Comparison of ENCODE assay signal across 9 mouse cellular contexts in the genomic region with DNA sequence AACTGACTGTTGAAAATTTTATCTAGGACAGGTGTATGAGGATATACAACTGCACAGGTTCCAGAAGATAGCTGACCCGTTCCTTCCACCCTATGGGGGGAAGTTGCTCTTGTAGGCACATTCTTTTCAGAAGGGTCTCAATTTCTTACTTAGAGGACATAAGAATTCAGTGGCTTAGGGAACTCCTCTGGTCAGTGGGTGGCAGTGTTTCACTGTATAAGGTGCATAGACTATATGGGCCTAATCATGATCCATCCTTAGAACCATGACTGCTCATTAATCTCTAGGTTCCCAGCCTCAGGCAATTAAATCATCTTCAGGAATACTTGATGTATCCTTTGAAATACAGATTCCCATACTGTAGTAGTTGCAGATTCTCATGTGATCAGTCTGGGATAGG. TPM values are rescaled to one million over a fixed set of nuclear protein-coding genes. Genes with fewer than 3 reads are reported as not detected.
DNase-seq lines count a peak whose midpoint lies in the region; ATAC-seq lines count a peak whose summit lies in the region.
"Had no signal": no experiment of that assay in that cellular context is flagged by ENCODE, and none has a peak within 500 bp of the region (broad histone marks: within the 10 kb centered on the region; RNA-seq: fewer than 3 reads in every experiment).

No protein-coding gene starts in this region.

- no peak overlapping the region for H3K27ac ChIP-seq in midbrain, embryonic 11.5 days (ENCODE audit: low read depth, low read length)
- H3K27ac ChIP-seq in midbrain, embryonic 16.5 days (ENCODE audit: low read length) = no peak overlapping the region
- no peak overlapping the region for H3K27ac ChIP-seq in kidney, embryonic 16.5 days (ENCODE audit: low read length)

- no peaks in the 10 kb centered on the region for H3K27me3 ChIP-seq in midbrain, embryonic 11.5 days (ENCODE audit: control insufficient read depth, insufficient read depth, low read length)
- H3K27me3 ChIP-seq in midbrain, embryonic 16.5 days (ENCODE audit: control insufficient read depth, insufficient read depth, low read depth, low read length) = no peaks in the 10 kb centered on the region
- H3K27me3 ChIP-seq in kidney, embryonic 16.5 days (ENCODE audit: insufficient read depth, low read length) = no peaks in the 10 kb centered on the region

- H3K4me2 ChIP-seq in midbrain, embryonic 11.5 days = no peak overlapping the region
- H3K4me2 ChIP-seq in midbrain, embryonic 16.5 days (ENCODE audit: low read length) = no peak overlapping the region
- H3K4me2 ChIP-seq in kidney, embryonic 16.5 days (replicated peaks; ENCODE audit: low read depth, low read length) = no peak overlapping the region

- H3K4me3 ChIP-seq in midbrain, embryonic 11.5 days (ENCODE audit: low read depth, low read length) = no peak overlapping the region
- no peak overlapping the region for H3K4me3 ChIP-seq in midbrain, embryonic 16.5 days (ENCODE audit: low read depth, low read length)
- no peak overlapping the region for H3K4me3 ChIP-seq in kidney, embryonic 16.5 days (ENCODE audit: low read length)

- H3K36me3 ChIP-seq in midbrain, embryonic 11.5 days (ENCODE audit: control insufficient read depth, insufficient read depth, low read length) = no peaks in the 10 kb centered on the region
- no peaks in the 10 kb centered on the region for H3K36me3 ChIP-seq in midbrain, embryonic 16.5 days (ENCODE audit: control insufficient read depth, insufficient read depth, low read length)
- no peaks in the 10 kb centered on the region for H3K36me3 ChIP-seq in kidney, embryonic 16.5 days (ENCODE audit: insufficient read depth, low read length)

- H3K9me3 ChIP-seq in midbrain, embryonic 11.5 days (ENCODE audit: control insufficient read depth, low read length) = no peaks in the 10 kb centered on the region
- H3K9me3 ChIP-seq in midbrain, embryonic 16.5 days (replicated peaks; ENCODE audit: control insufficient read depth, low read length, poor library complexity, severe bottlenecking) = no peaks in the 10 kb centered on the region
- no peaks in the 10 kb centered on the region for H3K9me3 ChIP-seq in kidney, embryonic 16.5 days (ENCODE audit: low read length)

- no peak for DNase-seq in cerebellum, adult 11-12 months
- DNase-seq in midbrain, embryonic 11.5 days (ENCODE audit: low spot score, missing footprints) = no peak
- DNase-seq in c-Kit-positive CD71-negative TER-119-negative erythroid progenitor cells, embryonic 14.5 days (ENCODE audit: low read depth) = peak; percentile 38
- DNase-seq in cerebellum, adult 18-20 months = no peak

- 72% methylated on average over 1 of the region's 1 CpGs for WGBS in midbrain, embryonic 11.5 days
- 82% methylated on average over 1 of the region's 1 CpGs for WGBS in midbrain, embryonic 16.5 days
- WGBS in kidney, embryonic 16.5 days = 68% methylated on average over 1 of the region's 1 CpGs

- no peak overlapping the region for H3K9ac ChIP-seq in midbrain, embryonic 11.5 days (ENCODE audit: low read length)
- H3K9ac ChIP-seq in midbrain, embryonic 16.5 days (ENCODE audit: low read depth, low read length) = no peak overlapping the region
- no peak overlapping the region for H3K9ac ChIP-seq in kidney, embryonic 16.5 days (replicated peaks; ENCODE audit: low read length)

- ATAC-seq in cerebellum, adult (ENCODE audit: insufficient number of reproducible peaks, low FRiP score, low TSS enrichment) = peak; percentile 20; the same call in 1 of the 2 replicates
- ATAC-seq in midbrain, embryonic 11.5 days (ENCODE audit: low FRiP score) = peak; percentile 50; the same call in 1 of the 2 replicates
- ATAC-seq in midbrain, embryonic 16.5 days = no peak
- peak; percentile 75; the same call in 1 of the 2 replicates for ATAC-seq in kidney, embryonic 16.5 days (ENCODE audit: low FRiP score, low TSS enrichment)
- ATAC-seq in megakaryocyte-erythroid progenitor cell, adult 5-6 weeks (replicated peaks; ENCODE audit: low FRiP score, low TSS enrichment, poor library complexity, severe bottlenecking) = peak; percentile 88

- no peaks in the 10 kb centered on the region for H3K4me1 ChIP-seq in midbrain, embryonic 11.5 days (ENCODE audit: control insufficient read depth, insufficient read depth, low read length)
- H3K4me1 ChIP-seq in midbrain, embryonic 16.5 days (ENCODE audit: control insufficient read depth, insufficient read depth, low read length) = no peaks in the 10 kb centered on the region
- no peaks in the 10 kb centered on the region for H3K4me1 ChIP-seq in kidney, embryonic 16.5 days (ENCODE audit: insufficient read depth, low read length)

RNA-seq across cellular contexts. Expression of a gene that starts 5.5 kb away (rescaled TPM):
- not detected in 2 replicates for polyA plus RNA-seq in midbrain, embryonic 11.5 days (2014; fragmentation: Nextera tagmentation; extraction: Ambion mirVana)
- polyA plus RNA-seq in midbrain, embryonic 16.5 days (2015; fragmentation: Nextera tagmentation; extraction: Ambion mirVana) = not detected in 2 replicates
- not detected in 2 replicates for polyA plus RNA-seq in kidney, embryonic 16.5 days (2015; fragmentation: Nextera tagmentation; extraction: Ambion mirVana)
- 2.6 and 5.2 TPM in 2 replicates for total RNA-seq in megakaryocyte-erythroid progenitor cell, adult 5-6 weeks (2014; fragmentation: Nextera tagmentation)
- total RNA-seq in megakaryocyte-erythroid progenitor cell, adult 5-6 weeks (2017) = 123 and 679 TPM in 2 replicates
- polyA plus RNA-seq: testis, adult 2 months had no signal
